Mouse (Mus musculus) left cerebral cortex, adult 9 months (tissue): ENCODE measurements around the gene Gm20481.
"Not testable (repeated sequence)": the region's sequence is repeated elsewhere in the genome, so short reads cannot be mapped to it uniquely, and the experiment has no call there.

ENCODE experiments used
- DNase-seq, 2 experiments: peaks; one replicate each; pipeline ENCODE4 v3.0.0; 2022; ENCODE audit warnings: low spot score in 2 of 2

The Gm20481 gene

DNA sequence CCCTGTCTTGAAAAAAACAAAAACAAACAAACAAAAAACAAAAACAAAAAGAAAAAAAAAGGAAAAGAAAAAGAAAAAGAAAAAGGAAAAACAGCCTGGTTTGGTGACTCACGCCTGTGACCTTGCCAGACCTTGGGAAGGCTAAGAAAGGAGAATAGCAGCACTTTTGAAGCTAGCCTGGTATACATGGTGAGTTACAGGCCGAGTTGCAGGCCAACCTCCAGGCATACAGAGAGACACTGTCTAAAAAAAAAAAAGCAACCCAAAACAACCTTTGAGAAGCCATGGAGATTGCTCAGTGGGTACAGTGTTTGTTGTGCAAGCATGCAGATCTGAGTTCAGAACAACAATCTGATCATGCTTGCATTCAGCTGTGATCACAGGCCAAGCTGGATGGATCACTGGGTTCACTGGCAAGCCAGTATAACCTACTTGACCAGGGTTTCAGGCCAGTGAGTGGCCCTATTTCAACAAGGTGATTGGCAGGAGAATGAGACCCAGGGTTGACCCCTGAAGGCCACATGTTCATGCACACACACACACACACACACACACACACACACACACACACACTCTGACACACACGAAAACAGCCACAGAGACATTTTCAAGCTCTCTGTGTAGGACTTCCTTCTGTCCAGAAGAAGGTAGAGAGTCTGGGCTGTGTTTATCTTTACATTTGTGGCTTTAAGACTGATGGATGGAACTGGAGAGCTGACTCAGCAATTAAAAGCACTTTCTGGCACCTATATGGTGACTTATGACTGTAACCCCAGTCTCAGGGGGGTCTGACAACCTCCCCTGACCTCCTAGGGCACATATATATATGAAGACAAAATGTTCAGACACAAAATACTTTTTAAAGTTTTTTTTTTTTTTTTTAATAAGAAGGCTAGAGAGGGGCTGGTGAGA, 6.1 kb downstream of the Gm20481 start:
- no peak for DNase-seq

GRCm38 (mm10) chr17:34977000-34977399, 7.3 kb downstream of the Gm20481 start:
- no peak for DNase-seq

DNA sequence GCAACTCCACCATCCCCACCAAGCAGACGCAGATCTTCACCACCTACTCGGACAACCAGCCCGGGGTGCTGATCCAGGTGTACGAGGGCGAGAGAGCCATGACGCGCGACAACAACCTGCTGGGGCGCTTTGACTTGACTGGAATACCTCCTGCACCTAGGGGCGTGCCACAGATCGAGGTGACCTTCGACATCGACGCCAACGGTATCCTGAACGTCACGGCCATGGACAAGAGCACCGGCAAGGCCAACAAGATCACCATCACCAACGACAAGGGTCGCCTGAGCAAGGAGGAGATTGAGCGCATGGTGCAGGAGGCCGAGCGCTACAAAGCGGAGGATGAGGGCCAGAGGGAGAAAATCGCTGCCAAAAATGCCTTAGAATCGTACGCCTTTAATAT, 8.5 kb downstream of the Gm20481 start:
- no peak for DNase-seq

GRCm38 (mm10) chr17:34979631-34980030, 9.9 kb downstream of the Gm20481 start:
- no peak for DNase-seq

DNA sequence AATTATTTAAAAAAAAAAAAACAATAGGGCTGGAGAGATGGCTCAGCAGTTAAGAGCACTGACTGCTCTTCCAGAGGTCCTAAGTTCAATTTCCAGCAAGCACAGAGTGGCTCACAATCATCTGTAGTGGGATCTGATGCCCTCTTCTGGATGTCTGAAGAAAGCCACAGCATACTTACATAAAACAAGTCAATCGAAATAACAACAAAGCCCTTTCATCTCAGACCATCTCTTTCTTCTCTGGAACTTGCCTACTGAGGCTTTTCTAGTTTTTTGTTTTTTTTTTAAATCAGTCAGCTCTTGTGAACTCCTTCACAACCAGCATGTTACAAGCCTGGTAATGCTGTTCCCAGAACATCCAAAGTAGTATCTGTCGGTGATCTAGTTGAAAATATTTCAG, 10.9 kb downstream of the Gm20481 start:
- DNase-seq = peak in 1 of 2 experiments; percentile 42

GRCm38 (mm10) chr17:34981690-34982180, 12.0 kb downstream of the Gm20481 start, which contains the start of gene Lsm2:
Gene Lsm2, plus strand, starts transcription at chr17:34981862.
- DNase-seq = peak; percentile 79 to 91

DNA sequence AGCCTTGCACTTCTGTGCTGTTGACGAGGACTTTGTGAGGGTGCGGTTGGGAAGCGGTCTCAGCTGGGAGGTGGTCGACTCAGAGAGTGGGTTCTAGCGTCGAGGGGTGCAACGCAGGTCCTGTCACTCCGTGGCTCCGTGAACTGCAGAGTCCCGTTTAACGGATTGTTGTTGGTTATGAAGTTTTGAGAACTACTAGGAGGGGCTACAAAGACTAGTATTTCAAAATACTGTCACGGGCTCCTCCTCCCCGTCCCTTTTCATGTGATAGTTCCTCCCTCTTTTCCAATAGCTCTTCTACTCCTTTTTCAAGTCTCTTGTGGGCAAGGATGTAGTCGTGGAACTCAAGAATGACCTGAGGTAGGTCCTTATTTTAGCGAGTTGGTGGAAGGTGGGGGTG, 12.6 kb downstream of the Gm20481 start:
- no peak for DNase-seq

GRCm38 (mm10) chr17:34984218-34984617, 14.5 kb downstream of the Gm20481 start:
- no peak for DNase-seq

- DNase-seq = no peak
Measured at GRCm38 (mm10) chr17:34994751-34995150, 25.0 kb downstream of the Gm20481 start.

GRCm38 (mm10) chr17:34995192-34995591, 25.5 kb downstream of the Gm20481 start:
- DNase-seq = not testable (repeated sequence)

- not testable (repeated sequence) for DNase-seq
Measured at GRCm38 (mm10) chr17:34995927-34996326, 26.2 kb downstream of the Gm20481 start.

- DNase-seq = no peak
Measured at GRCm38 (mm10) chr17:34996411-34997141, 26.9 kb downstream of the Gm20481 start.

DNA sequence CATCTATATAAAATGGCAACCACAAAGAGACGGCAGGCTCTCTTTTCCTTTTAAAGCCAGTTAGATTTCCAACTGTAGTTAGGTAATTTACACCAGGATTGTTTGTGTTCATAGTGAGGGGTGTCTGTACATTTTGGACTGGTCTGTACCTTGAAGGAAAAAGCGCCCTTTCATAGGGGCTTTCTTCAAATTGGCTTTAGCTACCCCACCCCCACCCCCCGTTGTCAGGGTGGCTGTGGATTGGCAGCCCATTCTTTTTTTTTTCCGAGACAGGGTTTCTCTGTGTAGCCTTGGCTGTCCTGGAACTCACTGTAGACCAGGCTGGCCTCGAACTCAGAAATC, 27.4 kb downstream of the Gm20481 start:
- DNase-seq = no peak

DNA sequence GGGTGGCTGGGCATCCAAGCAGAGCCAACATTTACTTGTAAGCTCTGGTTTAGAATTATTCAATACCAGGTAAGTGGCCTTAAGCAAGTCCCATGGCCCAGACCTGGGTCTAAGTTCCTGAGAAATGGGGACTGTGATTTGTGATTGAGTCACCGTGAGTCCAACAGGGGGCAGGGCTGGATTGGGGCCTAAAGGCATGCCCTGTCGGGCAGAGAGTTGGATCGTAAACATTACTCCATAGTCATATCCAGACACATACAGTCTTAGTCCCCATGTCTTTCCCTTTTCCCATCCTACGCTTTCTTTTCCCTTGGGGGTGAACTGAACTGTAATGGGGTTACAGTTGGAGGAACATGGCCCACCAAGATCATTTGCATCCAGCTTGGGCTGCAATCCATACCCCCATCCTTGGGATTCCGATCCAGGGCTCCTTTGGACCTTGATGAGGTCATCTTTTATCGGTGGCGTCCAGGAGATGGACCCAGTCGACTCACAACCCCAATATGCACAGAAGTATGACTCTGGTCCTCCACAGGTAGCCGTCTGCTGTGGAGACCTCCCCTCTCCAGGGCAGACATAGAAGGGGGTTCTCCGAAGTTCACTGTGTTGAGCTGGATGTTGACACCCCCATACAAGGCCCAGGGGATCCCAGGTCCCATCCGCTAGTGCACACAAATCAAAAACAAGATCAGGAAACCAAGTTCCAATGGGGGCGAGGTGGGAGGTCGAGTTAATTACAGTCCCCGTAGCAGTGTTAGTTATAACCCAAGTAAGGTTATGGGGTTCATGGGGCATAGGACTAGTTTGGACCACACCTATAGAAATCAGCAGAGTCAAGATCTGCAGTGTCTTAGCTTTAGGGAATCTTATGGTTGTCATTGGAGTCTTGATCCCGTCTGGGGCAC, 29.1 kb downstream of the Gm20481 start:
- DNase-seq = no peak

- DNase-seq = not testable (repeated sequence)
Measured at GRCm38 (mm10) chr17:34999871-35000716, 30.4 kb downstream of the Gm20481 start.

- DNase-seq = peak; percentile 53 to 72
Measured at GRCm38 (mm10) chr17:35000717-35001451, 31.2 kb downstream of the Gm20481 start, which contains the start of gene Vars. Gene Vars, plus strand, starts transcription at chr17:35000987.

DNA sequence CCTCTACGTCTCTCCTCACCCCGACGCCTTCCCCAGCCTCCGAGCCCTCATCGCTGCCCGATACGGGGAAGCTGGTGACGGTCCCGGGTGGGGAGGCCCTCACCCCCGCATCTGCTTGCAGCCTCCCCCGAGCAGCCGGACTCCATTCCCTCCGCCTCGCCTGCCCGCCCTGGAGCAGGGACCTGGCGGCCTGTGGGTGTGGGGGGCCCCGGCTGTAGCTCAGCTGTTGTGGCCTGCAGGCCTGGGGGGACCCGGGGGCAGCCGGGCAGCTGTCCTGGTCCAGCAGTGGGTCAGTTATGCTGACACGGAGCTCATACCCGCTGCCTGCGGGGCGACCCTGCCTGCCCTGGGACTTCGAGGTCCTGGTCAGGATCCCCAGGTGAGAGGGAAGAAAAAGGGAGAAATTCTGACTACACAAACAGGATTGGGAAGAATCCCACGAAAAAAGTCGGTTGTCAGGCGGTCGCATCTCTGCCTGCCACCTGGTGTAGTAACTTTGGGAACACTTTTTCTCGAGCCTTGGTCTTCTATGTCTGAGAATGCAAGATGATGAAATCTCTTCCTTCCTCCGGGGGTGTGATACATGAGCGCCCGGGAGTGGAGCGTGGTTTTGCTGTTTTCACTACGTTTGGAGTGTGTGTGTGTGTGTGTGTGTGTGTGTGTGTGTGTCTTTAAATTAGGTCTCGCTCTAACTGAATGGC, 31.9 kb downstream of the Gm20481 start:
- DNase-seq = peak in 1 of 2 experiments; percentile 32

GRCm38 (mm10) chr17:35002153-35002865, 32.6 kb downstream of the Gm20481 start:
- DNase-seq = no peak
